Mouse (Mus musculus) hindbrain, embryonic 11.5 days (tissue): Measurements from ENCODE around the gene Sh3gl3. TPM values are rescaled to one million over a fixed set of nuclear protein-coding genes. Genes with fewer than 3 reads are reported as not detected.

ENCODE experiments used
- ATAC-seq: fragments of 200-750 bp; cut with Nextera tagmentation; 2 replicates; pipeline ENCODE4 v1.8.0; 2017; ENCODE audit warnings: mild to moderate bottlenecking, moderate TSS enrichment, moderate library complexity; ENCODE audit not compliant: low FRiP score
- DNase-seq: peaks from one replicate; pipeline ENCODE4 v3.0.0-alpha.2; 2015; ENCODE audit warnings: low spot score
- H3K27ac ChIP-seq: fragments of 300-500 bp; sonication (generic); 2 replicates; pipeline ENCODE4 v1.5.1; 2014; ENCODE audit warnings: mild to moderate bottlenecking, low read depth, low read length
- H3K27me3 ChIP-seq: fragments of 300-500 bp; sonication (generic); 2 replicates; pipeline ENCODE4 v1.6.1; 2014; ENCODE audit warnings: mild to moderate bottlenecking, low read length, moderate library complexity, mixed read lengths; ENCODE audit not compliant: control insufficient read depth, insufficient read depth
- H3K36me3 ChIP-seq: fragments of 300-500 bp; sonication (generic); 2 replicates; pipeline ENCODE4 v1.6.1; 2014; ENCODE audit warnings: mild to moderate bottlenecking, low read length, moderate library complexity, mixed read lengths; ENCODE audit not compliant: control insufficient read depth, insufficient read depth
- H3K4me1 ChIP-seq: fragments of 300-500 bp; sonication (generic); replicated peaks from 2 replicates; pipeline ENCODE4 v1.6.1; 2014; ENCODE audit warnings: low read length, mixed read lengths; ENCODE audit not compliant: control insufficient read depth, insufficient read depth
- H3K4me2 ChIP-seq: fragments of 300-500 bp; sonication (generic); replicated peaks from 2 replicates; pipeline ENCODE4 v1.6.1; 2014; ENCODE audit warnings: mild to moderate bottlenecking, low read depth, low read length
- H3K4me3 ChIP-seq: fragments of 300-500 bp; sonication (generic); 2 replicates; pipeline ENCODE4 v1.5.1; 2014; ENCODE audit warnings: low read depth, low read length
- H3K9ac ChIP-seq: fragments of 300-500 bp; sonication (generic); 2 replicates; pipeline ENCODE4 v1.6.1; 2014; ENCODE audit warnings: low read depth, low read length
- H3K9me3 ChIP-seq: fragments of 300-500 bp; sonication (generic); 2 replicates; pipeline ENCODE4 v1.6.1; 2016; ENCODE audit warnings: low read length; ENCODE audit not compliant: control insufficient read depth
- WGBS: fragments of 180-500 bp; shearing (Covaris S2); extraction: QIAGEN DNeasy Blood & Tissue Kit; methylation state at CpG from one replicate; pipeline ENCODE4 v1.1.7; 2014; 5-methylcytosine and 5-hydroxymethylcytosine counted together
- polyA plus RNA-seq: library from polyadenylated mRNA; unstranded; fragments of >200 nt; fragmentation: Nextera tagmentation; extraction: Ambion mirVana; gene quantifications from 2 replicates; pipeline ENCODE4 v1.2.1, GENCODE M21; 2014

Sh3gl3 gene
- 17.5 and 20.4 TPM in 2 replicates for polyA plus RNA-seq

- WGBS, result 82% methylated on average over 3 of the region's 3 CpGs
- Histone ChIP-seq H3K4me3 (peak within 1 kb of the TSS; percentile 67), H3K36me3 (no peaks in the 10 kb centered on the region), H3K9ac (peak within 1 kb of the TSS; percentile 65; the same call in 1 of the 2 replicates), H3K4me2 (peak within 1 kb of the TSS; percentile 93), H3K27ac (no peak within 1 kb of the TSS), H3K4me1 (no peaks in the 10 kb centered on the region), H3K27me3 (no peaks in the 10 kb centered on the region), H3K9me3 (no peaks in the 10 kb centered on the region)
- ATAC-seq (no peak), DNase-seq (no peak)
These were observed at the start of gene Sh3gl3 for GRCm38 (mm10) chr7:82173540-82173939. Gene Sh3gl3, plus strand, starts transcription at chr7:82173840.

DNA sequence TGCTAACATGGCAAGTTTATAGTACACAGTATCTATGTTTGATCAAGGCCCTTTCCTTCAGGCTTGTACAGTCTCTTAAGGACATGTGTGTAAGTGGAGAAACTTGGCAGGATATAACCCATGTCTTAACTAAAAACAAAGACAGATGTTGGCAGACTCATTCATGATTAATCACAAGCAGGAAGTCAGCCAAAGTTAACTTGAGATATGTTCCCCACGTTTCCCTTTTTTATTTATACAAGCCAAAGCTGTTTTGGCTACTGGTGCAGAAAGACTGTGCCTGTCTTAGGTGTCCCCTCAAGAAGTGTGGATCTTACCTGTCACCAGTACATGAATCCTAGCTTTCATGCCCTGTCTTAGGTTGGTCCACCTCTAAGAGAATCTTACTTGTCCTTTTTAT, 35.4 kb upstream of the Sh3gl3 start:
- no peaks in the 10 kb centered on the region for H3K9me3 ChIP-seq
- H3K9ac ChIP-seq, result no peak overlapping the region
- no peak overlapping the region for H3K4me3 ChIP-seq
- H3K27ac ChIP-seq, result no peak overlapping the region
- DNase-seq (no peak), ATAC-seq (no peak)
- no peaks in the 10 kb centered on the region for H3K4me1 ChIP-seq
- no peaks in the 10 kb centered on the region for H3K27me3 ChIP-seq
- no peaks in the 10 kb centered on the region for H3K36me3 ChIP-seq
- 67% methylated on average over 1 of the region's 1 CpGs for WGBS
- no peak overlapping the region for H3K4me2 ChIP-seq

DNA sequence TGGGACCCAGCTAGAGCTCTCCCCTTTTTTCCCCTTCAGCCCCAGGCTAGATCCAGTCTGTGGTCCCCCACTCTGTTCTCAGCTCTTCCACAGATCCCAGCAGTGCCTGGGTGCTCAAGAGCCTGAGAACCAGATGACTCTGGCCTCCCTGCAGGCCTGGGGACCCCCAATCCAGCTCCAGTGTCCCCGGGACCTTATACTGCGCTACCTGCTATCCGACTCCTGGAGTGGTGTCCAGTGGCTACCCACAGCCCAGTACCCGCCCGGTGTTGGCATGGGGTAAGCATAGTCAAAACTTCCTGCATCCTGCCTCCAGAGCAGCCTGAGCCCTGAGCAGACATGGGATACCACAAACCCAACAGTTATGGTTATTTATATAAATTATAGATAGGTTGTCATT, 26.5 kb upstream of the Sh3gl3 start:
- H3K36me3 ChIP-seq, result no peaks in the 10 kb centered on the region
- 91% methylated on average over 5 of the region's 5 CpGs for WGBS

GRCm38 (mm10) chr7:82164681-82165080, 9.0 kb upstream of the Sh3gl3 start:
- H3K36me3 ChIP-seq, result no peaks in the 10 kb centered on the region
- H3K9me3 ChIP-seq, result no peaks in the 10 kb centered on the region
- ATAC-seq (no peak), DNase-seq (no peak)
- H3K4me2 ChIP-seq, result no peak overlapping the region
- H3K4me1 ChIP-seq, result no peaks in the 10 kb centered on the region
- no peak overlapping the region for H3K9ac ChIP-seq
- no peak overlapping the region for H3K27ac ChIP-seq
- WGBS, result 92% methylated on average over 14 of the region's 14 CpGs
- H3K4me3 ChIP-seq, result no peak overlapping the region
- H3K27me3 ChIP-seq, result no peaks in the 10 kb centered on the region

More for the DNA sequence above, 26.5 kb upstream of the Sh3gl3 start:
- H3K27ac ChIP-seq, result no peak overlapping the region
- DNase-seq, result no peak
- no peaks in the 10 kb centered on the region for H3K4me1 ChIP-seq
- H3K27me3 ChIP-seq, result no peaks in the 10 kb centered on the region
- H3K4me2 ChIP-seq, result no peak overlapping the region
- H3K9ac ChIP-seq, result no peak overlapping the region
- H3K4me3 ChIP-seq, result no peak overlapping the region
- H3K9me3 ChIP-seq, result no peaks in the 10 kb centered on the region
- ATAC-seq, result no peak

- no peaks in the 10 kb centered on the region for H3K9me3 ChIP-seq
- ATAC-seq (peak; percentile 98), DNase-seq (peak; percentile 86)
- whole genome bisulfite sequencing, result under 1% methylated on average over 67 of the region's 72 CpGs
- H3K4me2 ChIP-seq, result peak overlapping the region; percentile 93
- no peaks in the 10 kb centered on the region for H3K36me3 ChIP-seq
- H3K4me1 ChIP-seq, result no peaks in the 10 kb centered on the region
- H3K9ac ChIP-seq, result peak overlapping the region; percentile 65
- peak overlapping the region; percentile 67 for H3K4me3 ChIP-seq
- H3K27ac ChIP-seq, result no peak overlapping the region; the same call in 1 of the 2 replicates
- H3K27me3 ChIP-seq, result no peaks in the 10 kb centered on the region
These were observed 1.1 kb downstream of the Sh3gl3 start for GRCm38 (mm10) chr7:82174571-82175326.

DNA sequence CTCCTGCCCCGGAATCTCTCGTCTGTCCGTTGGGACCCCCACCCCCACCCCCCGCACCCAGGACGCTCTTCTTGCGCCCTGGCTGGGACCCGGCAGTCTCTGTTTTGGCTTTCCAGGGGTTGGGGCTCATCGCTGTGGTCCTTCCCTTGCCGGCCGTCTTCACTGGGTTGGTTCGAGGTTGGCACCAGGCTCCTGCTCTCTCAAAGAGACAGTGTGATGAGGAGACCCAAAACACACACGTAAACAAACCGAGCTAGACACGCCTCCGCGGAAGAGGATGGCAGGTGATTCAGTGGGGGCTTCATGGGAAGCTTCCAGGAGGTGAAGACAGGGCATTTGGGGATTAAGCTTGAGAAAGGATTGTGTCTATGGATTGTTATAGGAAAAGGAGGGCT, 1.7 kb downstream of the Sh3gl3 start:
- no peaks in the 10 kb centered on the region for H3K36me3 ChIP-seq
- no peak for DNase-seq
- H3K9me3 ChIP-seq, result no peaks in the 10 kb centered on the region
- H3K9ac ChIP-seq, result peak overlapping the region; percentile 65
- no peaks in the 10 kb centered on the region for H3K27me3 ChIP-seq
- H3K4me3 ChIP-seq, result peak overlapping the region; percentile 67
- H3K27ac ChIP-seq, result no peak overlapping the region; the same call in 1 of the 2 replicates
- no peak; the same call in 1 of the 2 replicates for ATAC-seq
- WGBS, result under 1% methylated on average over 16 of the region's 16 CpGs
- H3K4me2 ChIP-seq, result peak overlapping the region; percentile 93
- H3K4me1 ChIP-seq, result no peaks in the 10 kb centered on the region

GRCm38 (mm10) chr7:82176192-82176591, 2.6 kb downstream of the Sh3gl3 start:
- ATAC-seq (no peak), DNase-seq (no peak)
- no peak overlapping the region for H3K9ac ChIP-seq
- no peaks in the 10 kb centered on the region for H3K4me1 ChIP-seq
- no peaks in the 10 kb centered on the region for H3K9me3 ChIP-seq
- H3K4me2 ChIP-seq, result no peak overlapping the region
- no peaks in the 10 kb centered on the region for H3K27me3 ChIP-seq
- no peak overlapping the region for H3K27ac ChIP-seq
- no peak overlapping the region for H3K4me3 ChIP-seq
- WGBS, result 53% methylated on average over 3 of the region's 3 CpGs
- no peaks in the 10 kb centered on the region for H3K36me3 ChIP-seq

GRCm38 (mm10) chr7:82177336-82177735, 3.7 kb downstream of the Sh3gl3 start:
- 90% methylated on average over 5 of the region's 5 CpGs for WGBS
- H3K36me3 ChIP-seq, result no peaks in the 10 kb centered on the region
- DNase-seq (no peak), ATAC-seq (no peak)
- H3K4me3 ChIP-seq, result no peak overlapping the region
- no peak overlapping the region for H3K9ac ChIP-seq
- no peak overlapping the region for H3K27ac ChIP-seq
- no peaks in the 10 kb centered on the region for H3K9me3 ChIP-seq
- H3K4me1 ChIP-seq, result no peaks in the 10 kb centered on the region
- H3K4me2 ChIP-seq, result no peak overlapping the region
- H3K27me3 ChIP-seq, result no peaks in the 10 kb centered on the region

DNA sequence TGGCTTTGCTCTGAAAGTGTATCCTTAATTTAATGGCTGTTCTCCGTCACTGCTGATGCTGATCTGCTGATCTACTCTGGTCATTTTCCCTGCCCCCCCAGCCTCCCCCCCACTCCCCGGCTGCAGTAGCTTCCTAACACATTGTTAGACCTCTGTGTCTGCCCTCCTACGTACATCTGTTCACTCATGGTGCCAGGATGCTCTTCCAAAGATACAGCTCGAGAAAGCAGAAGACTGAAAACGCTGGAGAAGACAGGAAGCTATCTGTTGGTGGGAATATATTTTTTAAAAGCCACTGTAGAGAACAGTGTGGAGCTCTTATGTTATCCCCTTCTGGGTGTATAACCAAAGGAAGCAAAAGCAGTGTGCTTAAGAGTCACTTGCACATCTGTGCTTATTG, 7.3 kb downstream of the Sh3gl3 start:
- no peak overlapping the region for H3K9ac ChIP-seq
- DNase-seq, result no peak
- H3K4me3 ChIP-seq, result no peak overlapping the region
- H3K4me2 ChIP-seq, result no peak overlapping the region
- no peaks in the 10 kb centered on the region for H3K4me1 ChIP-seq
- H3K36me3 ChIP-seq, result no peaks in the 10 kb centered on the region
- H3K27ac ChIP-seq, result no peak overlapping the region
- H3K27me3 ChIP-seq, result no peaks in the 10 kb centered on the region
- WGBS, result 87% methylated on average over 5 of the region's 5 CpGs
- no peak for ATAC-seq
- H3K9me3 ChIP-seq, result no peaks in the 10 kb centered on the region
